Mouse (Mus musculus): Measurements from ENCODE around the gene Gsta1. TPM values are rescaled to one million over a fixed set of nuclear protein-coding genes. Genes with fewer than 3 reads are reported as not detected.
A peak's percentile ranks its signal among the peaks of the same experiment; 100 is the strongest.
"Not testable (repeated sequence)": the region's sequence is repeated elsewhere in the genome, so short reads cannot be mapped to it uniquely, and the experiment has no call there.

Gene Gsta1
- total and polyA plus RNA-seq, 3 experiments = not detected

DNA sequence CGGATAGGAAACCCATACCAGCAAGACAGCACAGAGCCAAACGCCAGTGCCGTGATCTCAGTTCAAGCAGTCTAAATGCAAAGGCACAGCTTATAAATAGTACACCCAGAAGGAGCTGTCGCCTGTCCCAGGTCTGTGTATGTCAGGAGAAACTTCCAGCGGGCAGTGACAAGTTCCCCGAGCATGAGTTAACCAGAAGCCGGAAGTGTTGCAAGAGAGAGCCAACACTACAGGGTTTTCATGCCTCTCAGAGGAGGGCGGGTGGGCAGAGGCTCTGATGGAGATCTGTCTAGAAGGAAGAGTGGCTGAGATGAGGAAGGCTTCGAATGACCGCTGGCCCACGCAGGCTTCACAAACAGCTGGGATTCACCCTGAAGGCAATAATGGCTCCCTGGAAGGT, 5.2 kb upstream of the Gsta1 start:
- H3K27ac ChIP-seq (ENCODE audit: control insufficient read depth, low read depth, low read length) = no peak overlapping the region
- no peaks in the 10 kb centered on the region for H3K27me3 ChIP-seq (ENCODE audit: control insufficient read depth in 1 of 2, insufficient read depth in 2 of 2, low read length in 2 of 2)
- DNase-seq (ENCODE audit: low read depth, low spot score) = no peak
- no peak overlapping the region for H3K4me3 ChIP-seq (ENCODE audit: control insufficient read depth in 1 of 2, insufficient read depth in 1 of 2, low read depth in 2 of 2, low read length in 2 of 2)
- no peak overlapping the region for H3K9ac ChIP-seq (ENCODE audit: control insufficient read depth, low read depth, low read length, poor library complexity, severe bottlenecking)
- TF ChIP-seq POLR2AphosphoS2 (IDR thresholded peaks at IDR 0.05; ENCODE audit: low read length) = no peak
- no peak for TF ChIP-seq SIN3A (IDR thresholded peaks at IDR 0.05; ENCODE audit: low read length)
- TF ChIP-seq USF1 (IDR thresholded peaks at IDR 0.05; ENCODE audit: low read depth, low read length) = no peak
- no peak for TF ChIP-seq TAL1 (IDR thresholded peaks at IDR 0.05; ENCODE audit: low read length)
- TF ChIP-seq ETS1 (IDR thresholded peaks at IDR 0.05; ENCODE audit: low read depth, low read length) = no peak
- TF ChIP-seq CTCF (IDR thresholded peaks at IDR 0.05 in 2 of 3, conservative IDR thresholded peaks at IDR 0.05 in 1 of 3; ENCODE audit: control insufficient read depth in 1 of 3, insufficient read depth in 1 of 3, low read depth in 2 of 3, low read length in 3 of 3, poor library complexity in 1 of 3, severe bottlenecking in 1 of 3) = no peak
- no peak for TF ChIP-seq EP300 (IDR thresholded peaks at IDR 0.05; ENCODE audit: low read depth in 1 of 2, low read length in 2 of 2)
- TF ChIP-seq MEF2A (IDR thresholded peaks at IDR 0.05; ENCODE audit: extremely low read depth, insufficient replicate concordance, low read depth, low read length, poor library complexity, severe bottlenecking) = no peak
- peaks cover 0 to 2% of the 10 kb centered on the region in 2 experiments; a peak in 1 of 4 replicates for H3K36me3 ChIP-seq (ENCODE audit: control insufficient read depth in 1 of 2, insufficient read depth in 2 of 2, low read length in 2 of 2)
- no peaks in the 10 kb centered on the region for H3K4me1 ChIP-seq (ENCODE audit: control insufficient read depth in 1 of 2, insufficient read depth in 2 of 2, low read length in 2 of 2)
- no peaks in the 10 kb centered on the region for H3K79me2 ChIP-seq (ENCODE audit: control insufficient read depth, insufficient read depth, low read length, poor library complexity)
- no peaks in the 10 kb centered on the region for H3K9me3 ChIP-seq (replicated peaks; ENCODE audit: insufficient read depth, low read length)

DNA sequence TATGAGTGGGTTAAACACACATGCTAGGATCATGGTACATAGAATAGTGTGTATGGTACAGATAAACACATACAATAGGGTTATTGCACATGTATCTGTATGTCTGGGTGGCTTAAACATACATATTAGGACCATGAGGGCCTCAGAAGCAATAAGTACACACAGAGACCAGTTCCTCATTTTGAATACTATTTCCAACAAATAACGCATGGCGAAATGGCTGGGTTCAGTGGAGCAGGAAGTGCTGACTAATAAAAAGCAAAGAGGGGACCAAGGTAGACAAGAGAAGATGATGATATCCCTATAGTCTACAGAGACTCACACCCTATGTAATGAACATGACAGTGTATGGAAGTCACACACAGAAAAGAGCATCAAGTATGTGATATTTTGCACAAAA, 2.3 kb upstream of the Gsta1 start:
- TF ChIP-seq CTCF (IDR thresholded peaks at IDR 0.05 in 2 of 3, conservative IDR thresholded peaks at IDR 0.05 in 1 of 3; ENCODE audit: control insufficient read depth in 1 of 3, insufficient read depth in 1 of 3, low read depth in 2 of 3, low read length in 3 of 3, poor library complexity in 1 of 3, severe bottlenecking in 1 of 3) (no peak), MXI1 (IDR thresholded peaks at IDR 0.05; ENCODE audit: low read depth, low read length) (no peak), MYC (IDR thresholded peaks at IDR 0.05; ENCODE audit: low read depth, low read length) (0 out of 2 replicates have a peak, but pooled peaks have one; percentile 33), CHD1 (IDR thresholded peaks at IDR 0.05; ENCODE audit: low read depth, low read length) (no peak), USF2 (IDR thresholded peaks at IDR 0.05; ENCODE audit: borderline replicate concordance in 1 of 2, insufficient read depth in 1 of 2, low read depth in 1 of 2, low read length in 2 of 2) (no peak), ZC3H11A (IDR thresholded peaks at IDR 0.05; ENCODE audit: low read depth, low read length) (no peak), TCF12 (IDR thresholded peaks at IDR 0.05; ENCODE audit: low read depth, low read length) (no peak), MAX (IDR thresholded peaks at IDR 0.05; ENCODE audit: low read length) (peak; percentile 9; the same call in 1 of the 2 replicates)
- peak; percentile 52 for DNase-seq (ENCODE audit: low read depth, low spot score)

DNA sequence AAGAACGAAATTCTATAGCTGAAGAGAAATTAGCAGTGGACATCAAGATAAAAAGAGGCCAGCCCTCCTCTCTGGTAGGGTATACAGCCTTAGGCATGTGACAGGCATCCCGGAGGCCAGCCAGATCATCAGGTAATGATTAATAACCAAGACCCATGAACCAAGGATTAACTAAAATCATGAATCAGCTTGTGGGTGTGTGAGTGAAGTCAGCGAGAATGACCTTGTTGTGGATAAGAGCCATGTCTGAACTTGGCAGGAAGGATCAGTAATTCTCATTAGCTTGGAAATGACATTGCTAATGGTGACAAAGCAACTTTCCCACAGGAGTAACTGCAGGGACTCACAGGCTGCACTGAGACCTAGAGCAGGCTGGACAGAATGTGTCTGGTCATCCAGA, 798 bp upstream of the Gsta1 start:
- not testable (repeated sequence) for H3K79me2 ChIP-seq (ENCODE audit: control insufficient read depth, insufficient read depth, low read length, poor library complexity); H3K4me1 ChIP-seq (ENCODE audit: control insufficient read depth in 1 of 2, insufficient read depth in 2 of 2, low read length in 2 of 2); H3K27me3 ChIP-seq (ENCODE audit: control insufficient read depth in 1 of 2, insufficient read depth in 2 of 2, low read length in 2 of 2); H3K27ac ChIP-seq (ENCODE audit: control insufficient read depth, low read depth, low read length); H3K36me3 ChIP-seq (ENCODE audit: control insufficient read depth in 1 of 2, insufficient read depth in 2 of 2, low read length in 2 of 2); DNase-seq (ENCODE audit: low read depth, low spot score); H3K4me3 ChIP-seq (ENCODE audit: control insufficient read depth in 1 of 2, insufficient read depth in 1 of 2, low read depth in 2 of 2, low read length in 2 of 2); H3K9me3 ChIP-seq (replicated peaks; ENCODE audit: insufficient read depth, low read length); H3K9ac ChIP-seq (ENCODE audit: control insufficient read depth, low read depth, low read length, poor library complexity, severe bottlenecking)

More for the DNA sequence above, 2.3 kb upstream of the Gsta1 start:
- Histone ChIP-seq H3K79me2 (ENCODE audit: control insufficient read depth, insufficient read depth, low read length, poor library complexity) (no peaks in the 10 kb centered on the region), H3K4me3 (ENCODE audit: control insufficient read depth in 1 of 2, insufficient read depth in 1 of 2, low read depth in 2 of 2, low read length in 2 of 2) (no peak overlapping the region), H3K4me1 (ENCODE audit: control insufficient read depth in 1 of 2, insufficient read depth in 2 of 2, low read length in 2 of 2) (no peaks in the 10 kb centered on the region), H3K9ac (ENCODE audit: control insufficient read depth, low read depth, low read length, poor library complexity, severe bottlenecking) (no peak overlapping the region), H3K9me3 (replicated peaks; ENCODE audit: insufficient read depth, low read length) (no peaks in the 10 kb centered on the region), H3K36me3 (ENCODE audit: control insufficient read depth in 1 of 2, insufficient read depth in 2 of 2, low read length in 2 of 2) (peaks cover 0 to 2% of the 10 kb centered on the region in 2 experiments; a peak in 1 of 4 replicates), H3K27ac (ENCODE audit: control insufficient read depth, low read depth, low read length) (no peak overlapping the region), H3K27me3 (ENCODE audit: control insufficient read depth in 1 of 2, insufficient read depth in 2 of 2, low read length in 2 of 2) (no peaks in the 10 kb centered on the region)

DNA sequence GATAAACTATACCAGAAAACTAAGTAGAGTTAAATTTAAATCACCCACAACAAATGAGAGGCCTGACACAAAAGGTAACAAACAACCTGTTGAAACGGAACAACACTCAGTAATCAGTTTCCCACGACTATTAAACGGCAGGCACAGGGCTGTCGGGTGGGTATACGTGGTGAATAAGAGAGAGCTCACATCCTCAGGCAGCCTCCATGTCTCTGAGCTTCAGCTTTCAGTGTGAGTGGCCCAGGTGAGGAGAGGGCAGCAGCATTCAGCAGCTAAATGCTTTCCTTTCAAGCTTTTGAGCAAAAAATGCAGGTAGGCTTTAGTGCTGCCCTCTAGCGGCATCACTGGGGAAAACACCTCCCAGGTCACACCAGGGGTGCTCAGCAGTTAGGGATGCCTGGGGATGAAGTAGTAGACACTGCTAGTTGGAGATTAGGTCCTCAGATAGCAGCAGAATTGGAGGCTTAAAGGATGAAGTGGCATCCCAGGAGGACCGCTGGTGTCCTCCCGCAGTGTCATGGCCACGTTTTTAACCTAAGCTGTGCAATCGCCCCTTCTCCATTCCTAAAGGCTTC, 2.8 kb downstream of the Gsta1 start:
- not testable (repeated sequence) for H3K9me3 ChIP-seq (replicated peaks; ENCODE audit: insufficient read depth, low read length); H3K4me1 ChIP-seq (ENCODE audit: control insufficient read depth in 1 of 2, insufficient read depth in 2 of 2, low read length in 2 of 2); H3K27me3 ChIP-seq (ENCODE audit: control insufficient read depth in 1 of 2, insufficient read depth in 2 of 2, low read length in 2 of 2); DNase-seq (ENCODE audit: low read depth, low spot score); H3K27ac ChIP-seq (ENCODE audit: control insufficient read depth, low read depth, low read length); H3K4me3 ChIP-seq (ENCODE audit: control insufficient read depth in 1 of 2, insufficient read depth in 1 of 2, low read depth in 2 of 2, low read length in 2 of 2); H3K79me2 ChIP-seq (ENCODE audit: control insufficient read depth, insufficient read depth, low read length, poor library complexity); H3K9ac ChIP-seq (ENCODE audit: control insufficient read depth, low read depth, low read length, poor library complexity, severe bottlenecking); H3K36me3 ChIP-seq (ENCODE audit: control insufficient read depth in 1 of 2, insufficient read depth in 2 of 2, low read length in 2 of 2)

Data from MEL (cell line).